Mouse (Mus musculus) midbrain, embryonic 16.5 days (tissue): ENCODE data around the gene Usp47. TPM values are rescaled to one million over a fixed set of nuclear protein-coding genes. Genes with fewer than 3 reads are reported as not detected.

ENCODE experiments used
- ATAC-seq: fragments of 200-750 bp; cut with Nextera tagmentation; 2 replicates; pipeline ENCODE4 v1.8.0; 2017; ENCODE audit warnings: moderate TSS enrichment
- H3K27ac ChIP-seq: fragments of 300-500 bp; sonication (generic); 2 replicates; pipeline ENCODE4 v1.5.1; 2014; ENCODE audit warnings: mild to moderate bottlenecking, low read length, mixed read lengths
- H3K27me3 ChIP-seq: fragments of 300-500 bp; sonication (generic); 2 replicates; pipeline ENCODE4 v1.6.1; 2014; ENCODE audit warnings: low read depth, low read length, mixed read lengths; ENCODE audit not compliant: control insufficient read depth, insufficient read depth
- H3K36me3 ChIP-seq: fragments of 300-500 bp; sonication (generic); 2 replicates; pipeline ENCODE4 v1.6.1; 2014; ENCODE audit warnings: mild to moderate bottlenecking, low read length, moderate library complexity, mixed read lengths; ENCODE audit not compliant: control insufficient read depth, insufficient read depth
- H3K4me1 ChIP-seq: fragments of 300-500 bp; sonication (generic); 2 replicates; pipeline ENCODE4 v1.6.1; 2014; ENCODE audit warnings: mild to moderate bottlenecking, low read length, mixed read lengths; ENCODE audit not compliant: control insufficient read depth, insufficient read depth
- H3K4me2 ChIP-seq: fragments of 300-500 bp; sonication (generic); 2 replicates; pipeline ENCODE4 v1.6.1; 2014; ENCODE audit warnings: mild to moderate bottlenecking, low read length, mixed read lengths
- H3K4me3 ChIP-seq: fragments of 300-500 bp; sonication (generic); 2 replicates; pipeline ENCODE4 v1.5.1; 2014; ENCODE audit warnings: low read depth, mild to moderate bottlenecking, low read length, moderate library complexity, mixed read lengths
- H3K9ac ChIP-seq: fragments of 300-500 bp; sonication (generic); 2 replicates; pipeline ENCODE4 v1.6.1; 2014; ENCODE audit warnings: low read depth, low read length, mixed read lengths
- H3K9me3 ChIP-seq: fragments of 300-500 bp; sonication (generic); replicated peaks from 2 replicates; pipeline ENCODE4 v1.6.1; 2014; ENCODE audit warnings: mild to moderate bottlenecking, low read length, mixed read lengths; ENCODE audit not compliant: control insufficient read depth, poor library complexity, severe bottlenecking
- WGBS: fragments of 180-500 bp; shearing (Covaris S2); extraction: QIAGEN DNeasy Blood & Tissue Kit; methylation state at CpG from one replicate; pipeline ENCODE4 v1.1.7; 2014; 5-methylcytosine and 5-hydroxymethylcytosine counted together
- polyA plus RNA-seq: library from polyadenylated mRNA; unstranded; fragments of >200 nt; fragmentation: Nextera tagmentation; extraction: Ambion mirVana; gene quantifications from 2 replicates; pipeline ENCODE4 v1.2.1, GENCODE M21; 2015

Gene Usp47
- polyA plus RNA-seq, 1 experiment from 2014 or later: 78.4 TPM

DNA sequence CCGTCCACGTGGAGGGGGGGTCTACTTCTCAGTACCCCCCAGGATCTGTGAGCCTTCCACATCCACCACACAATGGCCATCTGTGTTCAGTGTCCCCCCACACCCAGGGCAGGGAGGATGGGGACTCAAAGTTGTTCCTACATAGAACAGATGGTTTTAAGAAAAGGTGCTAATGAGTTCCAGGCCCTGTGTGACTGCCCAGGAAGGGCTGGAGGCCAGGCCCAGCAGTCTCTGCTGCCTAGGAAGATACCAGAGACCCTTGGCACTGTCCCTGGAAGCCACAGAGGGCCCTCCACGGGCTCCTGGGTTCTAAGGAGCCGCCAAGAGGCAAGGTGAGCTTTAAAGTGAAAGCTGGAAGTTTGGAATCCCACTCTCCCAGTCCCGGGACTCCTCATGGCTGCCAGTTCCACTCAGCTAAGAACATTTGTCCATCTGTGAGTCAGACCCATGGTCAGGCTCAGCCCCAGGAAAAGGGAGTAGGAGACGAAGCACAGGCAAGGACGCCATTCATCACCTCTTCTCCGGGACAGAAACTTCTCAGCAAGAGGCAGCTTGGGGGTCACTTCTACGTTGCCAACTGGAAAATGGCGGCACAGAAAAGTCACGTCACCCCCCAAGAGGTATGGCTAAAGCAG lies 98.7 kb downstream of the Usp47 start:
- WGBS: 82% methylated on average over 11 of the region's 11 CpGs

GRCm38 (mm10) chr7:112123612-112124011 lies 100.3 kb downstream of the Usp47 start:
- no peak for ATAC-seq
- Histone ChIP-seq H3K9ac (no peak overlapping the region), H3K27ac (no peak overlapping the region), H3K36me3 (no peaks in the 10 kb centered on the region), H3K27me3 (no peaks in the 10 kb centered on the region), H3K9me3 (no peaks in the 10 kb centered on the region), H3K4me1 (no peaks in the 10 kb centered on the region; the same call in 1 of the 2 replicates), H3K4me3 (no peak overlapping the region), H3K4me2 (no peak overlapping the region)
- 92% methylated on average over 5 of the region's 5 CpGs for WGBS

More for the DNA sequence above, 98.7 kb downstream of the Usp47 start:
- ATAC-seq: no peak
- Histone ChIP-seq H3K27ac (no peak overlapping the region), H3K9me3 (no peaks in the 10 kb centered on the region), H3K4me2 (no peak overlapping the region), H3K36me3 (no peaks in the 10 kb centered on the region), H3K4me3 (no peak overlapping the region), H3K27me3 (no peaks in the 10 kb centered on the region), H3K9ac (no peak overlapping the region), H3K4me1 (no peaks in the 10 kb centered on the region; the same call in 1 of the 2 replicates)

DNA sequence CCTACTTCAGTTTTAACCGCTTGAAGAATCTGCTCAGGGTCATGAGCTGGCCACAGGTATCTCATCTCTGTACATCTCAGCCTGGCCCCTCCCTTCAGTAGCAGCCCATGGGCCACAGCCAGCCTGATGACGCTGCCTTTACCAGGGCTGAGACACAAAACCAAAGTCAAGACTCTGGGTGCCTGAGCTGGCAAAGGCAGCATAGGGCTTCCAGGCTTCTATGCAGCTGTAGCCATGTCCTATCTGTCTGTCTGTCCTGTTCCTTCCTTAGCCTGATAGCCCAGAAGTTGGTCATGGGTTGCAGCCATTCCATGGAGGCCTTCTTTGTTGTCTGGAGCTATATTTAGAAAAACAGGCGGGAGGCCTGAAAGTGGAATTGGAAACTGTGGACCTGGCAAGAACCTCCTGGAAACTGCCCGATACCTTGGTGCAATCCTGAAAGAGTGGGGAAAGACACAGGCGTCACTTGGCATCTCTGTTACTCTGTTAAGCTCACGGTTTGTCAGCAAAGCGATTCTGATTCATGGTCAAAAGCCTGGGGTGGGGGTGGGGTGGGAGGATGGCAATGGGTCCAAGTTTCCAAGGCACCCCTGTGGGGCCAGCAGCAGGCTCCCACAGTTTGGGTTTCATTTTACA lies 102.4 kb downstream of the Usp47 start:
- no peaks in the 10 kb centered on the region for H3K36me3 ChIP-seq
- 84% methylated on average over 7 of the region's 7 CpGs for WGBS
- no peak for ATAC-seq
- no peaks in the 10 kb centered on the region for H3K9me3 ChIP-seq
- no peak overlapping the region for H3K4me3 ChIP-seq
- no peaks in the 10 kb centered on the region; the same call in 1 of the 2 replicates for H3K4me1 ChIP-seq
- no peak overlapping the region for H3K4me2 ChIP-seq
- H3K27ac ChIP-seq: no peak overlapping the region
- H3K27me3 ChIP-seq: no peaks in the 10 kb centered on the region
- H3K9ac ChIP-seq: no peak overlapping the region

- Histone ChIP-seq H3K4me1 (no peaks in the 10 kb centered on the region), H3K4me2 (no peak overlapping the region), H3K9ac (no peak overlapping the region), H3K27ac (no peak overlapping the region), H3K4me3 (no peak overlapping the region), H3K9me3 (no peaks in the 10 kb centered on the region), H3K27me3 (no peaks in the 10 kb centered on the region), H3K36me3 (no peaks in the 10 kb centered on the region)
- WGBS: 75% methylated on average over 5 of the region's 5 CpGs
- no peak for ATAC-seq
Measured at GRCm38 (mm10) chr7:112127085-112127637, 103.9 kb downstream of the Usp47 start.

- H3K4me2 ChIP-seq: no peak overlapping the region
Measured at GRCm38 (mm10) chr7:112127954-112128353, 104.7 kb downstream of the Usp47 start.

DNA sequence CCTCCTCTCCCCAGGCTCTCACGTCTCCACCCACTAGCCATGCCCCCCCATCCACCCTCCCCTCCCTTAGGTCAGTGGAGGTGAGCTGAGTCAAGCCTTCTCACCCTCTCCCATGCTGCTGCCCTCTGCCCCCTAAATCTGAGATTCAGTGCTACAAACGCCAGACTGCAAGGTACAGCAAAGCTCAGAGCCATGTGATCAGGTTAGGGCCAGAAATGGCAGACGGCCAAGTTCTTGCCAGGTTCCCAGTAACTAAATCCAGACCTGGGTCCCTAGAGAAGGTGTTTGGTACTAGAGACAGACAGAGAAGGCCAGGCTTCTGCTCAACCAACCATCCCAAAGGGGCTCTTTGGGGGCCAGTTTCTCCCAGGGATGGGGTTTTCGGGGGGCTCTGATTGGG lies 105.5 kb downstream of the Usp47 start:
- H3K4me1 ChIP-seq: no peaks in the 10 kb centered on the region
- no peak overlapping the region for H3K4me3 ChIP-seq
- no peaks in the 10 kb centered on the region for H3K27me3 ChIP-seq
- H3K36me3 ChIP-seq: no peaks in the 10 kb centered on the region
- 78% methylated on average over 4 of the region's 4 CpGs for WGBS
- H3K27ac ChIP-seq: no peak overlapping the region
- ATAC-seq: no peak
- H3K4me2 ChIP-seq: no peak overlapping the region
- no peaks in the 10 kb centered on the region for H3K9me3 ChIP-seq
- H3K9ac ChIP-seq: no peak overlapping the region

More at GRCm38 (mm10) chr7:112127954-112128353, 104.7 kb downstream of the Usp47 start:
- H3K4me3 ChIP-seq: no peak overlapping the region
- H3K27me3 ChIP-seq: no peaks in the 10 kb centered on the region
- H3K9me3 ChIP-seq: no peaks in the 10 kb centered on the region
- WGBS: 71% methylated on average over 4 of the region's 4 CpGs
- no peaks in the 10 kb centered on the region for H3K4me1 ChIP-seq
- H3K9ac ChIP-seq: no peak overlapping the region
- no peak for ATAC-seq
- H3K27ac ChIP-seq: no peak overlapping the region
- no peaks in the 10 kb centered on the region for H3K36me3 ChIP-seq

- no peak for ATAC-seq
- no peaks in the 10 kb centered on the region for H3K36me3 ChIP-seq
- no peak overlapping the region for H3K4me3 ChIP-seq
- no peak overlapping the region for H3K27ac ChIP-seq
- H3K27me3 ChIP-seq: no peaks in the 10 kb centered on the region
- H3K9ac ChIP-seq: no peak overlapping the region
- 79% methylated on average over 6 of the region's 6 CpGs for WGBS
- no peak overlapping the region for H3K4me2 ChIP-seq
- H3K9me3 ChIP-seq: no peaks in the 10 kb centered on the region
- no peaks in the 10 kb centered on the region for H3K4me1 ChIP-seq
Measured at GRCm38 (mm10) chr7:112129851-112130250, 106.5 kb downstream of the Usp47 start.

GRCm38 (mm10) chr7:112130660-112131059 lies 107.4 kb downstream of the Usp47 start:
- no peaks in the 10 kb centered on the region for H3K27me3 ChIP-seq
- ATAC-seq: no peak
- H3K9me3 ChIP-seq: no peaks in the 10 kb centered on the region
- no peak overlapping the region for H3K4me2 ChIP-seq
- H3K4me3 ChIP-seq: no peak overlapping the region
- H3K27ac ChIP-seq: no peak overlapping the region
- H3K36me3 ChIP-seq: no peaks in the 10 kb centered on the region
- 93% methylated on average over 3 of the region's 3 CpGs for WGBS
- H3K4me1 ChIP-seq: no peaks in the 10 kb centered on the region
- H3K9ac ChIP-seq: no peak overlapping the region

DNA sequence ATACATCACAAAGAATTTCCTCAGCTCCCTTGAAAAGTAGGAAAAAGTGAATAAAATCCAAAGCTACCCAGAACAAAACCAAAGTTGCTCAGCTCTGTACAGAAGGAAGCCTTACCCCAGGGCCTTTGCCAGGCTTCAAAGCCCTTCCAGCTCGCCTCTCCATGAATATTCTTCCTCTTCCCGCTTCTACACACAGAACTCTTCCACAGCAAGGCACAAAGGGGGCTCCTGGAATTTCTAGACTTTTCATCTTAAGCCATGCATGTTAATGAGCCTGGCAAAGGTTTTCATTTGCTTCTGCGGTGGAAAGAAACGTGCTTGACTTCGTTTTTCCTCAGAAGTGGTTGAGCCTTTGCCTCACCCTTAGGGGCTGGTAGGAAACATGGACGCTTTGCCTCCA lies 108.7 kb downstream of the Usp47 start:
- Histone ChIP-seq H3K4me1 (no peaks in the 10 kb centered on the region), H3K4me2 (no peak overlapping the region), H3K4me3 (no peak overlapping the region), H3K27ac (0 out of 2 replicates have a peak overlapping the region, but pooled peaks have one; percentile 23), H3K9ac (no peak overlapping the region), H3K27me3 (no peaks in the 10 kb centered on the region), H3K36me3 (no peaks in the 10 kb centered on the region), H3K9me3 (no peaks in the 10 kb centered on the region)
- no peak for ATAC-seq
- 33% methylated on average over 6 of the region's 6 CpGs for WGBS
